Mouse (Mus musculus) megakaryocyte, embryonic 14.5 days (primary cell): ENCODE data around the gene Mrpl18.

Experiments used
- FLI1 ChIP-seq: IDR thresholded peaks from 2 replicates; pipeline ENCODE4 v1.6.1; 2012; ENCODE audit warnings: low read length, inconsistent platforms, mixed read lengths
- GATA1 ChIP-seq: IDR thresholded peaks from 3 replicates; pipeline ENCODE4 v1.6.1; 2012; ENCODE audit warnings: mixed read lengths, low read length, inconsistent platforms, borderline replicate concordance

- no peak for TF ChIP-seq FLI1
- no peak for TF ChIP-seq GATA1
Observed at GRCm38 (mm10) chr17:12949669-12950068, 33.5 kb upstream of the Mrpl18 start.
